Mouse (Mus musculus) midbrain, embryonic 15.5 days (tissue): ENCODE measurements at regions not wholly inside any gene's neighbourhood (a gene's known extent, or its start where the extent isn't known, plus 50 kb on each side); places are given as distances from the start of the nearest gene placed in this dataset.
A peak's percentile ranks its signal among the peaks of the same experiment; 100 is the strongest.

Experiments used
- ATAC-seq: fragments of 200-750 bp; cut with Nextera tagmentation; replicated peaks from 2 replicates; pipeline ENCODE4 v1.8.0; 2017; ENCODE audit warnings: moderate TSS enrichment
- H3K27ac ChIP-seq: fragments of 300-500 bp; sonication (generic); 2 replicates; pipeline ENCODE4 v1.5.1; 2015; ENCODE audit warnings: mild to moderate bottlenecking, inconsistent platforms
- H3K27me3 ChIP-seq: fragments of 300-500 bp; sonication (generic); replicated peaks from 2 replicates; pipeline ENCODE4 v1.6.1; 2015; ENCODE audit warnings: inconsistent platforms
- H3K36me3 ChIP-seq: fragments of 300-500 bp; sonication (generic); replicated peaks from 2 replicates; pipeline ENCODE4 v1.6.1; 2015; ENCODE audit warnings: inconsistent platforms
- H3K4me1 ChIP-seq: fragments of 300-500 bp; sonication (generic); 2 replicates; pipeline ENCODE4 v1.6.1; 2015; ENCODE audit warnings: inconsistent platforms
- H3K4me2 ChIP-seq: fragments of 300-500 bp; sonication (generic); 2 replicates; pipeline ENCODE4 v1.6.1; 2015; ENCODE audit warnings: inconsistent platforms, mild to moderate bottlenecking, moderate library complexity
- H3K4me3 ChIP-seq: fragments of 300-500 bp; sonication (generic); 2 replicates; pipeline ENCODE4 v1.5.1; 2015; ENCODE audit warnings: mild to moderate bottlenecking, inconsistent platforms
- H3K9ac ChIP-seq: fragments of 300-500 bp; sonication (generic); 2 replicates; pipeline ENCODE4 v1.6.1; 2015; ENCODE audit warnings: mild to moderate bottlenecking, inconsistent platforms
- H3K9me3 ChIP-seq: fragments of 300-500 bp; sonication (generic); 2 replicates; pipeline ENCODE4 v1.6.1; 2016; ENCODE audit warnings: inconsistent platforms
- WGBS: fragments of 180-500 bp; shearing (Covaris S2); methylation state at CpG from one replicate; pipeline ENCODE4 v1.1.7; 2015; ENCODE audit warnings: mixed read lengths; 5-methylcytosine and 5-hydroxymethylcytosine counted together

GRCm38 (mm10) chr9:112793537-112793936, 557.8 kb upstream of the Arpp21 start:
- H3K36me3 ChIP-seq, result no peaks in the 10 kb centered on the region
- H3K9ac ChIP-seq, result no peak overlapping the region
- no peak overlapping the region for H3K4me3 ChIP-seq
- 72% methylated on average over 2 of the region's 2 CpGs for WGBS
- no peaks in the 10 kb centered on the region for H3K27me3 ChIP-seq
- no peak overlapping the region for H3K27ac ChIP-seq
- no peak overlapping the region for H3K4me2 ChIP-seq
- H3K4me1 ChIP-seq, result no peaks in the 10 kb centered on the region
- ATAC-seq, result no peak
- H3K9me3 ChIP-seq, result no peaks in the 10 kb centered on the region

DNA sequence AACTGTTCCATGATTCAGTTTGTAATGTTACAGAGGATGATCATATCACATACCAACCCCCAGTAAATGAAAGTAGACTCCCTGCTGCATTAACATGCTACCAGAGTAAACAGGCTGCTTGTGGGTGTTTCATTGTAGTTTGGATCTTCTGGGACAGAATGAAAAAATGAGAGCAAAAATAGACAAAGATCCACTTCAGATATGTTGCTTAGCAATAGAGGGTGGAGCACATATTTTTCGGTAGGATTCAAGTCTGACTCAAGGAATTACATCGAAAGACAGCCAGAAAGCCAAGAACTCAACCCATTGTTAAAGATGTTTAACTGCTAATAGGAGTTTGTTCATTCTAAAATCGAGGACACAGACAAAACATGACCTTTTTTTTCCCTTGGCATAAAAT, 536.2 kb upstream of the Arpp21 start:
- H3K27me3 ChIP-seq, result no peaks in the 10 kb centered on the region
- no peak overlapping the region for H3K9ac ChIP-seq
- ATAC-seq, result no peak
- no peak overlapping the region for H3K27ac ChIP-seq
- H3K4me3 ChIP-seq, result no peak overlapping the region
- no peaks in the 10 kb centered on the region for H3K36me3 ChIP-seq
- no peaks in the 10 kb centered on the region for H3K4me1 ChIP-seq
- H3K4me2 ChIP-seq, result no peak overlapping the region
- H3K9me3 ChIP-seq, result no peaks in the 10 kb centered on the region
- WGBS, result 82% methylated on average over 3 of the region's 3 CpGs

DNA sequence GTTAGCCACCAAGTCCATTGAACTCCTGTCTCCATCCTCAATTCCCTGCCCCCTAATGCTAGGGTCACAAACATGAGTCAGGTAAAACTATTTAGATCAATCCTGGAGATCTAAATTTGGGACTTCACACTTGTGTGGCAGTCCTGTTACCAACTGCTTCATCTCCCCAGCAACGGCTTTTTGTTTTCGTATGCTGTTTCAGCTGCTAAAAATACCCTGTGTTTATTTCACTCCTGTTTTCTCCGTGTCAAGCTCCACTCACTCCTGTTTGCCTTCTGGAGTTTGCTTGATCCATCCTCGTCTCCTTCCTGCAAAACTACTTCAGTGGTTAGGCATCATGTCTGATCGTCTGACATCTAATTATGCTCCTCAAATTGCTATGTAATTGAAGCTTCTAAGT, 508.9 kb upstream of the Arpp21 start:
- Histone ChIP-seq H3K27me3 (no peaks in the 10 kb centered on the region), H3K4me3 (no peak overlapping the region), H3K36me3 (no peaks in the 10 kb centered on the region), H3K27ac (no peak overlapping the region), H3K4me2 (no peak overlapping the region), H3K9ac (no peak overlapping the region), H3K9me3 (no peaks in the 10 kb centered on the region), H3K4me1 (peaks cover 3% of the 10 kb centered on the region; the same call in 1 of the 2 replicates)
- 62% methylated on average over 5 of the region's 5 CpGs for WGBS
- no peak for ATAC-seq

GRCm38 (mm10) chr9:112743871-112744590, 508.3 kb upstream of the Arpp21 start:
- no peaks in the 10 kb centered on the region for H3K36me3 ChIP-seq
- no peak overlapping the region for H3K4me2 ChIP-seq
- H3K27ac ChIP-seq, result no peak overlapping the region
- no peak overlapping the region for H3K9ac ChIP-seq
- H3K9me3 ChIP-seq, result no peaks in the 10 kb centered on the region
- peaks cover 3% of the 10 kb centered on the region; the same call in 1 of the 2 replicates for H3K4me1 ChIP-seq
- no peaks in the 10 kb centered on the region for H3K27me3 ChIP-seq
- no peak overlapping the region for H3K4me3 ChIP-seq
- 67% methylated on average over 1 of the region's 1 CpGs for WGBS
- ATAC-seq, result no peak

DNA sequence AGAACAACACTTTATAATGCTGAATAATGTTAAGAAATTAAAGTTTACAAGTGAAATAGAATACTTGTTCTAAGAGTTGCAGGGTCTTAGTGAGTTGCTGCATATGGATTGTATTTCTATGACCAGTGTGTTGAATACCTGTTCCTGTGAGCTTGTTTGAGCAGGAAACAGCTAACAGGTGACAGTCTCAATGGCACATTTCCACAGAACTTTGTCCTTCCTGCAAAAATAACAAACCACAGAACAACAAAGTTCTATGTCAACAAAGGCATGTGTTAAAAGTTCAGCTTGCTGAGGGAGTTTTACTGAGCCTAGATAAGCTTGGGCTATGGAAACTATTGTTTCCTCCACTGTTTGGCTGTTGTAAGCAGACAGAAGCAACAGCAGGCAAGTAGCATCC, 500.0 kb upstream of the Arpp21 start:
- H3K4me2 ChIP-seq, result no peak overlapping the region
- no peaks in the 10 kb centered on the region for H3K36me3 ChIP-seq
- no peak for ATAC-seq
- H3K9ac ChIP-seq, result no peak overlapping the region
- H3K4me1 ChIP-seq, result no peaks in the 10 kb centered on the region
- no peaks in the 10 kb centered on the region for H3K27me3 ChIP-seq
- H3K9me3 ChIP-seq, result no peaks in the 10 kb centered on the region
- no peak overlapping the region for H3K4me3 ChIP-seq
- no peak overlapping the region for H3K27ac ChIP-seq

DNA sequence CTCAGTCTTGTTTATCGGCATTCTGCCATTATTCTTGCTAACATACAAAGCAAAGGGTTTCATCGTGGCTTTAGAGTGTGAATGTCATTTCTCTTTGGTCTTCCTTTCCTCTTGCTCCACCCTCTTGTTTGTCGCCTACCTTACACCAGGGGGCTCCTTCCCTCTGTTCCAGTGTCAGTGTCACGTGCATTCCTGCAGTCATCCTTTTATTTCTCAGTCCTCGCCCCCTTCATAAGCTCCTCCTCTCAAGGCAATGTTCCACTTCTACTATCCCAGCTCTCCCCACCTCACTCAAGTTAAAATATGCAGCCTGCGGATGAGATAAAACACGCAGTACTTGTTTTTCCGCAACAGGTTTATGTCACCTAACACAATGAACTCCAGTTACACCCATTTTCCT, 489.8 kb upstream of the Arpp21 start:
- no peaks in the 10 kb centered on the region for H3K36me3 ChIP-seq
- 24% methylated on average over 8 of the region's 8 CpGs for WGBS
- no peak overlapping the region for H3K4me3 ChIP-seq
- 0 out of 2 replicates have a peak, but pooled peaks cover 2% of the 10 kb centered on the region for H3K27me3 ChIP-seq
- H3K27ac ChIP-seq, result no peak overlapping the region
- ATAC-seq, result 0 out of 2 replicates have a peak, but pooled peaks have one; percentile 50
- no peaks in the 10 kb centered on the region for H3K9me3 ChIP-seq
- H3K4me2 ChIP-seq, result peak overlapping the region; percentile 24; the same call in 1 of the 2 replicates
- H3K9ac ChIP-seq, result no peak overlapping the region
- H3K4me1 ChIP-seq, result peaks cover 8% of the 10 kb centered on the region; the same call in 1 of the 2 replicates

- Histone ChIP-seq H3K4me2 (peak overlapping the region; percentile 24; the same call in 1 of the 2 replicates), H3K9ac (no peak overlapping the region), H3K4me3 (no peak overlapping the region), H3K4me1 (peaks cover 8% of the 10 kb centered on the region; the same call in 1 of the 2 replicates), H3K9me3 (no peaks in the 10 kb centered on the region), H3K27me3 (0 out of 2 replicates have a peak, but pooled peaks cover 2% of the 10 kb centered on the region), H3K36me3 (no peaks in the 10 kb centered on the region), H3K27ac (no peak overlapping the region)
- ATAC-seq, result no peak
- WGBS, result 15% methylated on average over 4 of the region's 4 CpGs
Measured at GRCm38 (mm10) chr9:112725103-112725502, 489.4 kb upstream of the Arpp21 start.

DNA sequence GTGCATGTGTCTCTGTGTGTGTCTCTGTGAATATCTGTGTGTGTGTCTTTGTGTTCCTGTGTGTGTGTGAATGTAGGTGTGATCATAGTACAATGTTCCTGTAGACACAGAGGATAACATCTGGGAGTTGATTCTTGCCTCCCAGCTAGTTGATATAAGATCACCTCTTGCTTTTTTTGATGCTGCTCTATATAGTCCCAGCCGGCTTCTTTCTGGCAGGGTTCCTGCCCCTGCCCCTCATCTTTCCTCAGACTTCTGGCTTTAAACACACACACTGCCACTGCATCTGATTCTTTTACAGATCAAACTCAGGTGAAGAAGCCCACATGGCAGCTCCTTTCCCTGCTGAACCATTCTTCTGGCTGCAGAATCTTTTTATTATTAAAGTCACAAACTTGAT, 487.6 kb upstream of the Arpp21 start:
- H3K27ac ChIP-seq, result no peak overlapping the region
- H3K9ac ChIP-seq, result no peak overlapping the region
- WGBS, result 78% methylated on average over 1 of the region's 1 CpGs
- ATAC-seq, result no peak
- peaks cover 8% of the 10 kb centered on the region; the same call in 1 of the 2 replicates for H3K4me1 ChIP-seq
- H3K27me3 ChIP-seq, result 0 out of 2 replicates have a peak, but pooled peaks cover 2% of the 10 kb centered on the region
- no peak overlapping the region for H3K4me2 ChIP-seq
- no peak overlapping the region for H3K4me3 ChIP-seq
- H3K36me3 ChIP-seq, result no peaks in the 10 kb centered on the region
- no peaks in the 10 kb centered on the region for H3K9me3 ChIP-seq

GRCm38 (mm10) chr9:112722501-112722900, 486.8 kb upstream of the Arpp21 start:
- ATAC-seq, result no peak

GRCm38 (mm10) chr9:112715197-112715762, 479.5 kb upstream of the Arpp21 start:
- Histone ChIP-seq H3K36me3 (no peaks in the 10 kb centered on the region), H3K4me2 (no peak overlapping the region), H3K4me3 (no peak overlapping the region), H3K9me3 (no peaks in the 10 kb centered on the region), H3K27ac (no peak overlapping the region), H3K4me1 (no peaks in the 10 kb centered on the region), H3K27me3 (no peaks in the 10 kb centered on the region), H3K9ac (no peak overlapping the region)
- ATAC-seq, result no peak
- WGBS, result 23% methylated on average over 1 of the region's 1 CpGs

More at GRCm38 (mm10) chr9:112722501-112722900, 486.8 kb upstream of the Arpp21 start:
- Histone ChIP-seq H3K27ac (no peak overlapping the region), H3K9ac (no peak overlapping the region), H3K36me3 (no peaks in the 10 kb centered on the region), H3K27me3 (0 out of 2 replicates have a peak, but pooled peaks cover 2% of the 10 kb centered on the region), H3K4me1 (peaks cover 8% of the 10 kb centered on the region; the same call in 1 of the 2 replicates), H3K4me3 (no peak overlapping the region), H3K4me2 (no peak overlapping the region), H3K9me3 (no peaks in the 10 kb centered on the region)
- WGBS, result 85% methylated on average over 4 of the region's 4 CpGs

DNA sequence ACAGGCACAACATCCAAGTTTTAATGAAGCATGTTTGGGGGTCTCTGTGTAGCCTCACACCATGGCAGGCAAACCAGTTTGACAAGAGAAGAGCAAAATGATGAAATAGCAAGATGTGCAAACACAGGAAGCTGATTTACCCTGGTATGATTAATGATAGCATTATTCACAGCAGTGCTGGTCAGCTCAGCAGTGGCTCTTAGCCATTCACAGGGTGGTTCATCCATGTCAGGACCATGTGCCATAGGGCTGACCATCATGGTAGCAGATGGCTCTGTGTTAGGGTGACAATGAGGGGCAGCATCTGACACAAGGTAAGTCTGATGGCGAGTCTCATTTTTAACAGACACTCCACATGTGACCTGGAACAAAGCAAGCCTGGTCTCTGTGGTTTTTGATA, 443.1 kb upstream of the Arpp21 start:
- no peaks in the 10 kb centered on the region for H3K27me3 ChIP-seq
- no peak overlapping the region for H3K27ac ChIP-seq
- no peak overlapping the region for H3K4me2 ChIP-seq
- 83% methylated on average over 1 of the region's 1 CpGs for WGBS
- no peak for ATAC-seq
- H3K4me3 ChIP-seq, result no peak overlapping the region
- no peaks in the 10 kb centered on the region for H3K36me3 ChIP-seq
- H3K4me1 ChIP-seq, result no peaks in the 10 kb centered on the region
- no peaks in the 10 kb centered on the region for H3K9me3 ChIP-seq
- no peak overlapping the region for H3K9ac ChIP-seq

DNA sequence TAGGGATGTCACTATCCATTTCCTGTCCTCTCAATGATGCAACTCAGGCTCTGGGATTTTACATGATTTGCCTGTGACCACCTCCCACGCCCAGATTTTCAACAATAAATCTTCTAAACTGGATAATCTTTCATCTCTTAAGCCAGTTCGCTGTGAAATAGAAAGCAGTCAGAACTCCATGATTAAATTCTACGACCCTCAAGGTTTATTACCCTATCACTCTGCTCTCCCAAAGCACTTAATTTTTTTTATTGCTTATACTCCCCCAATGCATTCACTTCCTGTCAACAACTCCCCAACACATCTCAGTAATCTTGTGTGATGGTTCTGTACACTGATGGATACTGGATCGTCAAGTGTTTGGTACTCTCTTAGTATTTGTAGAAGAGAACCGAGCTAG, 439.5 kb upstream of the Arpp21 start:
- H3K27me3 ChIP-seq, result no peaks in the 10 kb centered on the region
- no peaks in the 10 kb centered on the region for H3K36me3 ChIP-seq
- no peaks in the 10 kb centered on the region for H3K4me1 ChIP-seq
- ATAC-seq, result no peak
- WGBS, result 79% methylated on average over 5 of the region's 5 CpGs
- H3K4me3 ChIP-seq, result no peak overlapping the region
- no peaks in the 10 kb centered on the region for H3K9me3 ChIP-seq
- no peak overlapping the region for H3K4me2 ChIP-seq
- H3K27ac ChIP-seq, result no peak overlapping the region
- H3K9ac ChIP-seq, result no peak overlapping the region
